Mouse (Mus musculus): ENCODE results near the gene Ywhag. TPM values are rescaled to one million over a fixed set of nuclear protein-coding genes. Genes with fewer than 3 reads are reported as not detected.

Ywhag gene
- total RNA-seq, 2 experiments from 2014 or later, result 1,571 to 1,708 TPM

DNA sequence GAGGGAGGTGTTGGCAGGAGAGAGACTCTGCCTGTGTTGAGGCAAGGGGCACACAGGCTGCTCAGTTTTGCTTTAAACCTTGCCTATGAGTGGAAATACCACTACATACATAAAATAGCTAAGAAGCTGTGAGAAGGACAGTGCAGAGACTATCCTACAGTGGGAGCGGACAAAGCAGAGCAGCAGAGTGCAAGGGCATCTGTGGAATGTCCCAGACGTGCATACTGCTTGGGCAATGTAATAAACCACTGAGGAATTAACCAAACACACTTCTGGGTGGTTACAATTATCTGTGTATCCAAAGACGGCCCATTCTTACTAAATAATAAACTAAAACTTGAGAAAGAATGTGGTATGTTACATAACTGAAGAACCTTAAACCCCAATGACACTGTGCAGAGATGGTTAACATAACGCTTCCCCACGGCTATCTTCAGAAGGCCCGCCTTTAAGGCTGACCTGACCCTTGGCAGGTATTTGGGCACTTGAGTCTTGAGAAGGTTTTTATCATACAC, 18.3 kb downstream of the Ywhag start:
- no peak for DNase-seq (ENCODE audit: low spot score in 2 of 2)

DNA sequence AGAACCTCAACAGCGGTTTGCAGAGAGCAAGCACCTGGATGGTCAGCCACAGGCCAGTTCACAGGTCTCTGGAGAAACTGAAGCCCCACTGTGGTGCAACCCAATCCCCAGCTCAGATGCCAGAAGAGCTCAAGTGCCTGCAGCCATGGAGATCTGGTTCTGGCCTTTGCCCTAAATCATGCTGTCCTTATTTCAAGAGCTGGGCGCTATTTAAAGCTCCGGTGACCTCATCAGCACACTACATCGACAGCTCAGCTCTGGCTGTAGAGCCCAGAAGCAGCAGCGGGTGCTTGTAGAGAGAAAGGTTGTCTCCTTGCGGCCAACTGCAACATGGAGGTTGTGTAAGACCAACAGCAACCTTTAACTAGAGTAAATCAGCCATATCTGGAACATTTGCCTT, 20.3 kb downstream of the Ywhag start:
- no peak for DNase-seq (ENCODE audit: low spot score in 2 of 2)

DNA sequence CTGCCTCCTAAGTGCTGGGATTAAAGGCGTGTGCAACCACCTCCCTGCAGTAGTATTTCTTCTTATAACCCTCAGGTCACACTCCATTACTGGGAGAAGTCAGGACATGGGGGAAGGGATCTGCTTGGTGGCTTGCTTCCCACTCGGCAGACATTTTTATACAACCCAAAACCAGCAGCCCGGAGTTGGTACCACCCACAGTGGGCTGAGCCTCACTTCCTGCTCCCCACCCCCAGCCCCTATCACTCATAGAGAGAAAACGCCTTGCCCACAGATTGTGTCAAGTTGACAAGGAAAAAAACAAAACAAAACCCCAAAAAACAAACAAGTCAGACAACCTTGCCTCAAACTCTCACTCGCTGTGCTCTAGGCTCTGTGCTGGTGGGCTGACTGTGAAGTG, 21.2 kb downstream of the Ywhag start:
- DNase-seq (ENCODE audit: low spot score in 2 of 2), result no peak

DNA sequence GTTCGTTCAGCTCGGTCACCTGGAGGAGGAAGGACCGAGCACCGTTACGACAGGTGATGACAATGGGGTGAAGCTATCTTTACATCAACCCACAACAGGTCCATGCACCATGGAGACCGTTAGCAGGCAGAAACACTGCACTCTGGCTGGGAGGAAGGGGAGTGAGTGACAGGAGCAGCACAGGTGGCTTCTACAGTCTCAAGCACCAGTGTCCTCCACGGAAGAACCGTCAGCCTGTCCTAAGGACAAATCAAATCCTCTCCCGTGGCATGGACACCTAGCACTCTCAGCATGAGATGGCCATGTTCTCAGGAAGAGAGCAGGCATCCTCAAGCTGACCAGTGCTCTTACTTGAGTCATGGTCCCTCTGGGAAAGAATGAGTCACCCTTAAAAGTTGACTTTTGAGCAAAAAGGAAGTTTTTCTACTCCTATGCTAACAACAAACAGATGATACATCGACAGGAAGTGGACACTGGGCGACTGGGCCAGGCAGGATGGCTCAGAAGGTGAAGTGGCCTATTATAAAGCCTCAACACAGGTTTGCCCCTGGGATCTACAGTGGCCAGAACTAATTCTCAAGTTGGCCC, 22.7 kb downstream of the Ywhag start:
- DNase-seq (ENCODE audit: low spot score in 2 of 2), result no peak

DNA sequence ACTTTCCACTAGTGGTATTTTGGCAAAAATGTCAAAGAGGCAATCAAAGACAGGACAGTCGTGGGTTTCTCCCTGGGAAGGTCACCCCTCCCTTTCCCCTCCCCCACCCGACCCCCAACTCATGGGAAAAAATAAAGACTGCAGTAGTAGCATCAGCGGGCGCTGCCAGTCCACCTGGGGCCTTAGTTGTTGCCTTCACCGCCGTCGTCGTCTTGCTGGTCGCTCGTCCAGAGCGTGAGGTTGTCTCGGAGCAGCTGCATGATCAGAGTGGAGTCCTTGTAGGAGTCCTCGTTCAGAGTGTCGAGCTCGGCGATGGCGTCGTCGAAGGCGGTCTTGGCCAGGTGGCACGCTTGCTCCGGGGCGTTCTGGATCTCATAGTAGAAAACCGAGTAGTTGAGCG, 23.6 kb downstream of the Ywhag start:
- DNase-seq (ENCODE audit: low spot score in 2 of 2), result no peak

DNA sequence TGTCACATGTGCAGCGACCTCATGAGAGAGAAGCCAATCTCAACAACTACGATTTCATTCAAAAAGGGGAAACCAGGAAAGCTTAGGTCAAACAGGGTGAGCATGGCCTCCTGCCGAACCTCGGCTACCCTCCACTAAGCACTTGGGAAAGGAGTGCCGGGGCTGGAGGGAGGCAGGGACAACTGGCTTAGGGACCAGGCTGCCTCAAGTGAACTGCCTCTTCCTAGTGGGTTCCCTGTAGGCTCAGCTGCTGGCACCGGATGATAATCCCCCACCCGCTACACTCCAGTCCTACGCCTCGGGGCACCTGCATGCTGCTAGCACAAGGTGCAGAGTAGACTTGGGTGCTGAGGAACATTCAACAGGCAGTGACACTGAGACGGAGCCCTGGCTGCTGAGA, 24.8 kb downstream of the Ywhag start:
- no peak for DNase-seq (ENCODE audit: low spot score in 2 of 2)

DNA sequence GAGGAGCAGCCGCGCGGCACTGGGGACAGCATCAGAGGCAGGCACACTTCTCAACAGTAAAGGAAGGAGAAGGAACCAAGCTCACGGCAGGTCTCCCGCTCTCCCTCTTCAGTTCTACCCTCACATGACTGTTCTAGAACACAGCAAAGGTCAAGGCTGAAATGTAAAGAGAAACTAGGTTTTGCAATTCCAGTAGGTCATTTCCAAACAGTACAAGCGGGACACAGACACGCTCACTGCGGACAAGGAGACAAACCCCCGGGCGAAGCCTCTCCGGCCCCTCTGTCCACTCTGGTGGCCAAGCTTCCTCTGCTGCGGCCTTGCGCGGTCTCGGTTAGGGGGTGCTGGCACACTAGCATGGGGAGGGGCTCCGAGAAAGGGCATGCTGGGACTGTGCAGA, 25.4 kb downstream of the Ywhag start:
- DNase-seq (ENCODE audit: low spot score in 2 of 2), result no peak

DNA sequence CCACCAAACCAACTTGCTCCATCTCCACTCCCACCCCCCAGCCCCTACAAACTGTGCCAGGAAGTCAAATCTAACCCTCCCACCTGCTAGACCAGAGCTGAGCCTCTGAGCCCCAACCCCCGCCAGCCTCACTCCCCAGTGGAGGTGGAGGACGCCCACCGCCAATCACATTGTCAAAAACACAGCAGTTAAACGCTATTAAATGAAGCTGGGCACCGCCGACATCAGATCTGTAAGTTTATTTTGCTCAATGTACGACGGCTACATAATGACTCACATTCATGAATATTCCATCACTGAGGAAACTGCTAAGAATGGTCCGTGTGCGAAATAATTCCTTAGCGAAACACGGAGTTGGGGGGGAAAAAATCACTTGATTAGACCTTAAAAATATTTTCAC, 26.2 kb downstream of the Ywhag start:
- no peak for DNase-seq (ENCODE audit: low spot score in 2 of 2)

DNA sequence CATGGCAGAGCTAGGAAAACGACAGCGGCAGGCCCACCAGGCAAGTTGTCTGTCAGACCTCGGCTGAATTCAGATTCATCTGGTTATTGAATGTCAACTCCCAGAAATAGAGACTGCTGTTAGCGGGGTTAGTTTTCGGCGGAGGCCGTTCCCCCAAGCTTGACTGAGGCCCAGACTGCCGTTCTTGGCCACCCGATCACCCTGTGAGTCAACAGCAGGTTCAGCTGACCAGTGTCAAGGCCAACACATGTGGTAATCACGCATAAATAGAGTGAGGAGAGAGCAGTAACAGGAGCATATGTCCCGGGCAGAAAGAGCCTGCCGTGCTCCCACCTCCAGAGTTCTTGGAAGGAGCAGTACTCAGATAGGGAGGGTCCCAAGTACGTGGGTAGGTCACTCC, 27.2 kb downstream of the Ywhag start:
- DNase-seq (ENCODE audit: low spot score in 2 of 2), result no peak

DNA sequence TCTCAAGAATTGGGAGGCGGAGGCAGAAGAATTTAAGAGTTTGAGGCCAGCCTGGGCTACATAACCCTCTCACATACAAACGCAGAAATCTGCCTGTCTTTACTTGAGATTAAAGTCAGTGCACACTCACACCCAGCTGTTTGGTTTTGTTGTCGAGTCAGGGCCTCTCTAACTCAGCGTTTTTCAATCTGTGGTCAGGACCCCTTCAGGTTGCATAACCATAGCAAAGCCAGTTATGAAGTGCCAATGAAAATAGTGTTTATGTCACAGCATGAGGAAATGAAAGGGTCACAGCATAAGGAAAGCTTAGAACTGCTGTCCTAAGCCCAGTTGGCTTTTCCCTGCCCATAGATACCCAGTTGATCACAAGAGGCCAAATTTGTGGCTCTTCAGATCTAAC, 27.6 kb downstream of the Ywhag start:
- DNase-seq (ENCODE audit: low spot score in 2 of 2), result no peak

DNA sequence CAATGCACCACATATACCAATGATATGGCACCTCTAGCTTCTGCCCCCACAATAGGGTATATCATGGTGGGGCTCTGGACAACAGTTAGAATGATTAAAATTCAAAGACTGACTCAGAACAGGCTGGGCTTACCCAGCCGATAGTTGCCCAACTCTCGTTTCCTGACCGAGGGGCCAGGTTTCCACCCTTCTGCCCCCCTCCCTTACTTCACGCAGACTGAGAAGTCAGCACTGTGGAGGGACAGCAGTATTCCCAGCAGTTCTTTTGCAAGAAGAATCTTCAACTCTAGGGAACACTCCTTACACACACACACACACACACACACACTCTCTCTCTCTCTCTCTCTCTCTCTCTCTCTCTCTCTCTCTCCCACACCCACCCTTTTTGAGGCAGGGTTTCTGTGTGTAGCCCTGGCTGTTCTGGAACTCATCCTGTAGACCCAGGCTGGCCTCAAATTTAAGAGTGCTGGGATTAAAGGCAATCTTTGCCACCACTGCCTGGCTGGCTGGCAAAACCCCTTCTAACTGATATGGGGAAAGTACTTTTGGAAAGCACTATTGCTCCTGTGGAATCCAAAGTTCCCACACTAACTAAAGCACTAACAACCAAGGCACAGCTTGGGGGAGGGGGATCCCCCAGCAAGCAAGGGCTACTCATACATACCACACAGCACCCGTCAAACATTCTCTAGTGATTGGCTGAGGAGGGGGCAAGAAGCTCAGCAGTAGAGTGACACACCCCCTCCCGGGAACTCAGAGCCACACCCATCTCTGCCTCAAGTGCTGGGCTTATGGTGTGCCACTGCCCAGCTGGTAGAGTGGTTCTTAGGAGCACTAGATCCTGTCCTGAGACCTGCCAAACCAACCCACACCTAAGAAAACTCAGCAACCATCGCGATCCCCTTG, 28.8 kb downstream of the Ywhag start:
- DNase-seq (ENCODE audit: low spot score in 2 of 2), result no peak

DNA sequence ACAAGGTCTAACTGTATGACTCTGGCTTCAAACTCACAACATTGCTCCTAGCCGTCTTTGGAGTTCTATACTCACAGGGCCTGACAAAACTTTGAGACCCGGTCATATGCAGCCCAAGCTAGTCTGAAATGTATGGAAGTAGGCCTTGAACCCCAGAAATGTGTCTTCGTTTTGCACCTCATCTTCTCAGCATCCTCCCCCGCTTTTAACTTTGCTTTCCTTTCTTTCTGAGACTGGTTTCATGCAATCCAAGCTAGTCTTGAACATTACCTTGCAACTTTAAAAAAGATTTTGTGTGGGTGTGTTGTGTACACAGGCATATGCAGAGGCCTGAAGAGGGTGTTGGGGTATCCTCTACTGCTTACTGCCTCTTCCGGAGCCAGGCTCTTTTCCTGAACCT, 30.2 kb downstream of the Ywhag start:
- DNase-seq (ENCODE audit: low spot score in 2 of 2), result no peak

DNA sequence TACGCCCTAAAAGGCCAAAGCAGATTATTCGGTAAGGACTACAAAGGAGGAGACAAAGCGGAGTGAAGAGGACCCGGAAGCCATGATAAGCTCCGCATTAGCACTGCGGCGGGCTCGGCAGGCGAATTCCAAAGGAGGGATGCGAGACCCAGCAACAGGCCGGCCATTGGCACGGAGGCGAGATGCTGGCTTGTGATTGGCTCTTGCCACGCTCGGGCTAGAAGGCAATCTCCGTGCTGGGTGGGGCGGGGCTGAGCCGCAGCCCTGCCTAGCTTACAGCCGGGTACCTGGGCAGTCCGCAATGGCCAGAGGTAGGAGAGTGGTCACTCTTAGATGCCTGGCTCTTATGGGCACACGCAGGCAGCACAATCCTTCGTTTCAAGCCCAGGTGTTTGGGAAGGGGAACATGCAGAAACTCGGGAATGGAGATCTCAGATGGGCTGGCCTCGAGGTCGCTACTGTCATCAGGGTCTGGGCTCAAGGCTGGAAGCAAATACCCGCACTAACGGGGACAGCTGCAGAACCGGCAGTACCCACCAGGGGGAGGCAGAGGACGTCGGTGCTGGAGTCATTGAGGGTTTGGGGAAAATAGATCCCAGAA, 30.8 kb downstream of the Ywhag start:
- peak; percentile 95 to 96 for DNase-seq (ENCODE audit: low spot score in 2 of 2)

DNA sequence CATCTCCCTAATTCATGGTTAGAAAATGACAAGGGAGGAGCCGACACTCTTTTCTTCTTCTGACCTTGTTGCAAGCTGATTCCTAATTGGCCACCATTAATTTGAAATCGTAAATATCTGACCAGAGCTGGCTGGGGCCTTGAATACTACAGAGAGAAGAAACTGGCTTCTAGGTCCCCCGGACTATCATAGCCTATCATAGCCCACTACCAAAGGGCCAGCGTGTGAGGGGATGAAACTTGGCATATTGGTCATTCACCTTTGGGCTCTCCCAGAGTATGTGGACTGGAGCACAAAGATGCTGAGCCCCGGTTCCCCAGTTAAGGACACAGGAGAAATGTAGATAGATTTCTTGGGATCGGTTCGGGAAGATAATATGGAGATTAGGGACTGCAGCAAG, 31.4 kb downstream of the Ywhag start:
- DNase-seq (ENCODE audit: low spot score in 2 of 2), result peak in 1 of 2 experiments; percentile 38

DNA sequence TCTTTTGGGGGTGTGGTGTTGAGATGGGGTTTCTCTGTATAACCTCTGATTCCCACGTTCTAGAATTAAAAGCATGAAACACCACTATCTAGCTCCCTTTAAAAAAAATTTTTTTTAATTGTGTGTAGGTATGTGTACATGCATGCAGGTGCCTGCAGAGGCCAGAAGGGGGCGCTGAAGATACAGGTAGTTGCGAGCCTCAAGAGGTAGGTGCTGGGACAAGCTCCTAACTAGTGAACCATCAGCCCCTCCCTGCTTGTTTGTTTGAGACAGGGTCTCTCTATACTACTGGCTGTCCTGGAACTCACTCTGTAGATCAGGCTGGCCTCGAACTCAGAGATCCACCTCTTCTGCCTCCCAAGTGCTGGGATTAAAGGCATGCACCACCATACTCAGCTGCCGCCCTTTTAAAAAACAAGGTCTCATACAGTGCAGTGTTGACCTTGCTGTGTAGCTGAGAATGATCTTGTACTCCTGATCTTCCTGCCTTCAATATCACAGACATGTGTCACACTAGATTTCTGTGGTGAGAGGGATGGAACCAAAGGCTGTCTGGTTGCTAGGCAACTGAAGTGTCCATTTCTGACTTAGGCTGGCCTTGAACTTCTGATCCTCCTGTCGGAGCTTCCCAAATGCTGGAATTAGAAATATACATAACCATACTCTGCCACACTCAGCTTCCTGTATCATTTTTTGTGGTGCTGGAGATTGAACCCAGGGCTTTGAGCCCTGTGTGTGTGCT, 32.9 kb downstream of the Ywhag start:
- no peak for DNase-seq (ENCODE audit: low spot score in 2 of 2)

DNA sequence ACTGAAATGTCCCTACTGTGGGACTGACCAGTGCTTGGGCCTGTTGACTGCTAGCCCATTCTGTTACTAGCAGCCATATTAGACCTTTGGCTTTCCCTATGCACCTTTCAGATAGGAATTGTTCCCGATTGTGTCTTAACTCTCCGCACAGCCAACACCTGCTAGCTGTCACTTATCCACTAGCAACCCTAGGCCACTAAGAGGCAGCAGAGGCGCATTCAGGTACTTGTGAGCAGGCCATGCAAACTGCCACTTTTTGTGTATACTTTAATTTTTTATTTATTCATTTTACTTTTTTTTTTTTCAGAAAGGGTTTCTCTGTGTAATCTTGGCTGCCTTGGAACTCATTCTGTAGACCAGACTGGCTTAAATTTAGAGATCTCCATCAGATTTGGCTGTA, 33.7 kb downstream of the Ywhag start:
- DNase-seq (ENCODE audit: low spot score in 2 of 2), result no peak

DNA sequence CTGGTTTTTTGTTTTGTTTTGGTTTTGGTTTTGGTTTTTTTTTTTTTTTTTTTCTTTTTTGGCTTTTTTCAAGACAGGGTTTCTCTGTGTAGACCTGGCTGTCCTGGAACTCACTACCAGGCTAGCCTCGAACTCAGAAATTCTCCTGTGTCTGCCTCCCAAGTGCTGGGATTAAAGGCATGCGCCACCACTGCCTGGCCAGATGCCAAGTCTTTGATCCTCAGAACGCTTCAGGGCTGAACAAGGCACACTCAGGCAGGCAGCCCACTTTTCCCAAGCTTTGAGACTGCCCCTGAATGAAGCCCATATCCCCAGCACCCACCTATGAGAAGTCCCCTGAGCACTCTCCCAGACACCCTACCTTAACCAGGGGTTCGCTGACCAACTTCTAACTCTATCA, 34.6 kb downstream of the Ywhag start:
- DNase-seq (ENCODE audit: low spot score in 2 of 2), result no peak

DNA sequence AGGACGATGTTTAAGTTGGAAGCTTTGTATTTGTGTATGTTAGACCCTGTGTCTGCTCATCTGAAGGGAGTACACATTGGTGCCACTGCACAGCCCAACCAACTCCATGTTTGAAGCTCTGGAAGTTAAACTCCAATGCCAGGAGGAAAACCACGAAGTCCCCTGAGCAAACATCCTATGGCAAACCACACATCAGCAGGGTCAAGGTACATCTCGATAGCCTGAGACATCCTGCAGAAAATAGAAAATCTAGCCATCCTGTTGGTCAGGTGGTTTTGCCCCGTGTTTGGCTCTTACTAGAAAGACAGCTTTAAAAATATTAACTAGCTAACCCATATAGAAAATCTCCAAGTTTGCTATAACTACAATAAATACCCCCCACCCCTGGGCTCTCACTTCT, 35.4 kb downstream of the Ywhag start:
- no peak for DNase-seq (ENCODE audit: low spot score in 2 of 2)

DNA sequence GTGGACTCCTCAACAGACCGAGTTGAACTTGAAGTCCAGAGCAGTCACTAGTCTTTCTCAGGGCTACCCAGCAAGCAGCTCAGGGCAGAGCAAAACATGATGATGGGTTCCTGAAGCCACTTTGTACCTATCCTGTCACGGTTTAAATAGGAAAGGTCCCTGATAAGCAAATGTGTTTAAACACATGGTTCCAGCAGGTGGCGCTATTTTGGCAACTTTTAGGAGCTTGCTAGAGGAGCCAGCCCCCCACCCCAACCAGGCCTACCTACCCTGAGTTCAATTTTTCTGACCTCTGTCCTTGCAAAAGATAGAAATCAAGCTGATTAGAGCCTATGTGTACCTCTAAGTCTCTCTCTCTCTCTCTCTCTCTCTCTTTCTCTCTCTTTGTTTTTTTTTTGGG, 36.4 kb downstream of the Ywhag start:
- peak; percentile 57 to 68 for DNase-seq (ENCODE audit: low spot score in 2 of 2)

DNA sequence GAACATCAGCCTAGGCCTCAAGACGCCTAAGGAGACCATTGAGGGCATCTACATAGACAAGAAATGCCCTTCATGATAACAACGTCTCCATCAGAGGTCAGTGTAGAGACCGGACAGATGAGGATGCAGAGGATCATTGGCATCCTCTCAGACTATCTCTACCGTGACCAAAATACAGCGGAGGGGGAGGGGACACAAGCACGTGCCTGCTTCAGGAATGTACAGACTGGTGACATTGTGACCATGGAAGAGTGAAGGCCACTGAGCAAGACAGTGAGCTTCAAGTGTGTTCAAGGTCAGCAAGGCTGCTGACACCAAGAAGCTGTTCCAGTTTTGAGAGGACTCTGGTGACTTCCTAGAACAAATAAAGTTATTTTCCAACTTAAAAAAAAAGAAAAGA, 39.5 kb downstream of the Ywhag start:
- no peak for DNase-seq (ENCODE audit: low spot score in 2 of 2)

DNA sequence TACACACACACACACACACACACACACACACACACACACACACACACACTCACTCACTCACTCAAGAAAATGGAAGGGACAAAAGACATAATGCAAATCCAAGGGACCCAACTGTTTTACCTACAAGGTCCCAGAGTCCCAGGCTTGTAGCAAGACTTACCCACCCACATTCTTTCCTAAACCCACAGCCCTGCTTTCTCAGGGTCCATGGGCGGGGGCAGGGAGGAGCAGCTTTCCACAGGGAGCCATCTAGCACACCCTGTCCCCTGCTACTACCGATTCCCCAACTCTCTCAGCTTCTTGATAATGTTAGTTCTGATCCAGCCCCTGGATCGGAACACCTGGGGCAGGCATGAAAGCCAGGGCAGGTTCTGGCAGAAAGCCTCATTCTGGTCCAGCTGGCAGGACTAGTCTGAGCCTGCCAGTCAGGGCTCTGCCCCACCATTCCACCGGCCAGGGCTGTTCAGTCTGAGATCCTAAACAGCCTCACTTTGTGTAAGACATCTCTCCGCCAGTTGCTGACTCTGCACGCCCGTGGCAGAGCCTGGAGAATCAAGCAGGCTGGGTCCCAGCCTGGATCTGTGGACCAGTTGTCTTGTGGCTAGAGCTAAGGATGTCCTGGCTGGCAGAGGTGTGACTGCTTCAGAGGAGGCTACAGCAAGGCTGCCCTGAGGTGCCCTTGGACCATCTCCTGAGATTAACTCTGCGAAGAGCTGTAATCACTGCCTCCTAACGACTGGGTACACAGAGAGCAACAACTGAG, 41.6 kb downstream of the Ywhag start:
- no peak for DNase-seq (ENCODE audit: low spot score in 2 of 2)
